ENCODE assay signal across 19 mouse cellular contexts in genomic region chr11:44052481-44052880, GRCm38 (mm10).
DNase-seq lines count a peak whose midpoint lies in the region; ATAC-seq lines count a peak whose summit lies in the region.
"Had no signal": no experiment of that assay in that cellular context is flagged by ENCODE, and none has a peak within 500 bp of the region (broad histone marks: within the 10 kb centered on the region; RNA-seq: fewer than 3 reads in every experiment).

No protein-coding gene starts in this region.

- H3K27me3 ChIP-seq in hindbrain, embryonic 16.5 days (replicated peaks; ENCODE audit: control insufficient read depth, insufficient read depth, low read length) = no peaks in the 10 kb centered on the region

- H3K9me3 ChIP-seq in hindbrain, embryonic 16.5 days (ENCODE audit: control insufficient read depth, low read length) = no peaks in the 10 kb centered on the region
- H3K9me3 ChIP-seq: forebrain, embryonic 10.5 days; midbrain, embryonic 10.5 days had no signal

- no peaks in the 10 kb centered on the region for H3K36me3 ChIP-seq in hindbrain, embryonic 16.5 days (ENCODE audit: control insufficient read depth, insufficient read depth, low read length)
- H3K36me3 ChIP-seq: forebrain, embryonic 10.5 days; midbrain, embryonic 10.5 days had no signal

- no peak overlapping the region for H3K9ac ChIP-seq in hindbrain, embryonic 16.5 days (ENCODE audit: low read depth, low read length)
- H3K9ac ChIP-seq: forebrain, postnatal 0 days had no signal

- no peak for ATAC-seq in hindbrain, embryonic 16.5 days
- no peak for ATAC-seq in megakaryocyte-erythroid progenitor cell, adult 5-6 weeks (replicated peaks; ENCODE audit: low FRiP score, low TSS enrichment, poor library complexity, severe bottlenecking)
- ATAC-seq: forebrain, postnatal 0 days had no signal

- H3K27ac ChIP-seq in hindbrain, embryonic 16.5 days (ENCODE audit: low read depth, low read length) = no peak overlapping the region
- H3K27ac ChIP-seq: forebrain, embryonic 10.5 days; midbrain, embryonic 10.5 days; stomach, postnatal 0 days had no signal

- H3K4me1 ChIP-seq in hindbrain, embryonic 16.5 days (ENCODE audit: control insufficient read depth, insufficient read depth, low read depth, low read length) = no peaks in the 10 kb centered on the region
- H3K4me1 ChIP-seq: forebrain, embryonic 10.5 days; midbrain, embryonic 10.5 days had no signal

- DNase-seq in cerebellum, postnatal 25 days = peak; percentile 4 to 7
- no peak for DNase-seq in cerebellum, postnatal 10 days
- peak; percentile 81 for DNase-seq in brain, adult 2 months (ENCODE audit: low read depth, low spot score)
- peak; percentile 26 to 47 for DNase-seq in left cerebral cortex, adult 18-20 months (ENCODE audit: low spot score in 2 of 2)
- DNase-seq in right cerebral cortex, adult 2 months (ENCODE audit: low spot score in 2 of 2) = peak; percentile 32 to 57
- DNase-seq in urinary bladder, adult 18-20 months (ENCODE audit: low spot score in 2 of 2) = no peak
- DNase-seq: adrenal gland, postnatal 36 days; cerebellum, adult 8-10 months; forebrain, postnatal 0 days; gastrocnemius, postnatal 14 days; kidney, adult 11 months; lung, adult 2 months; lung, postnatal 4 days had no signal

- 86% methylated on average over 5 of the region's 5 CpGs for WGBS in hindbrain, embryonic 16.5 days

- H3K4me2 ChIP-seq in hindbrain, embryonic 16.5 days (ENCODE audit: low read length) = no peak overlapping the region
- H3K4me2 ChIP-seq: liver, embryonic 11.5 days had no signal

- no peak overlapping the region for H3K4me3 ChIP-seq in hindbrain, embryonic 16.5 days (ENCODE audit: low read length)
- H3K4me3 ChIP-seq: forebrain, embryonic 10.5 days; midbrain, embryonic 10.5 days had no signal

Comparison
In these comparisons a context has a peak if more than half of its experiments do, and no peak if none do; other contexts are left out.
1. DNase-seq: peak in cerebellum, postnatal 25 days (2 of 2), brain, adult 2 months (single experiment), left cerebral cortex, adult 18-20 months (2 of 2) and right cerebral cortex, adult 2 months (2 of 2); none in cerebellum, postnatal 10 days (0 of 2) and urinary bladder, adult 18-20 months (0 of 2).